Mouse (Mus musculus) T-helper 2 cell (primary cell): ENCODE data around the gene F2rl1.

ENCODE experiments used
- in situ Hi-C: fragments of 300-600 bp; cut with MboI, MseI; formaldehyde crosslinking; loops from one replicate; pipeline ENCODE4 v1.15.1; 2025; ENCODE audit warnings: high pct_unique_total_duplicates

F2rl1 gene

DNA sequence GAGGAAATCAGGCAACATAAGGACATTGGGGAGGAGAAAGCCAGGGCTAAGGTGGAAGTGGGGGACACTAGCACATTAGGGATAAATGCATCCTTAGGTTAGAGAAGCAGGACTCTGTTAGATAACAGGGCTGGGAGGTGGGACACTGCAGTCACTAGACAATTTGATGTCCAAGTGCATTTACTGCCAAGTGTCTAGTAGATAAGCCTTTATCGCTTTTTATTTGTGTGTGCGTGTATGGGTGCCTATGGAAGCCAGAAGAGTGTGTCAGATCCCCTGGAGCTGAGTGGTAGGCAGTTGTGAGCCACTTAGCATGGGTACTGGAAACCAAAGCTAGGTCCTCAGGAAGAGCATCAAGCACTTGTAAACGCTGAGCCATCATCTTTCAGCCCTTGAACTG, 50.7 kb downstream of the F2rl1 start:
- in situ Hi-C loops = no loop called here

DNA sequence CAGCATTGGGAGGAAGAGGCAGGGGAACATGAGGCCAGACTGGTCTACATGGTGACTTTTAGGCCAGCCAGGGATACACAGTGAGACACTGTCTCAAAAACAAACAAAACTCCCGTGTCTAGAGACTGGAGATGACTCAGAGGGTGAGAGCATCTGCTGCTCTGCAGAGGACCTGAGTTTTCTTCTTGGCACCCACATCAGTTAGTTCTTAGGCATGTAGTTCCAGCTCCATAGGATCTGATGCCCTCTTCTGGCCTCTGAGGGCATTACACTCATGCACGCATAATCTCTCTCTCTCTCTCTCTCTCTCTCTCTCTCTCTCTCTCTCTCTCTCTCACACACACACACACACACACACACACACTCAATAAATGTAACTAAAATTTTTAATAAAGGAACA, 54.1 kb downstream of the F2rl1 start:
- in situ Hi-C loops = no loop called here
